9 mouse cellular contexts compared by ENCODE assay signal in the genomic region with DNA sequence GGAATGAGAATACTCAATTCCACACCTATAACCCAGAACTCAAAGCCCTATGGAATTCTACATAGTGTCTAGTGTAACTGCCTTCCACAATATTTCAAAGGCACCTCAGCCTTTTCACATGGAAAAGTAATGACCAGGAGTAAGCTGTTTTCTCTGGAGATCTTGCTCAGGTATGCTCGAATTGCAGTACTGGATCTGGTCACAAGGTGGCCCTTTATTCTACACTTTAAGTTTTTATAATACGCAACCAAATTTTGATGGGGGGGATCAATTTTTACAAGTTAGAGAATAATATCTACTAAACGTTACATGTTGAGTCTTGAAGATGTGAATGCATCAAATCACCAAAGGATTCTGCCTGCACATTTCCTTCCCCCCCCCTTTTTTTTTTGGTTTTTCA. TPM values are rescaled to one million over a fixed set of nuclear protein-coding genes. Genes with fewer than 3 reads are reported as not detected.
A peak's percentile ranks its signal among the peaks of the same experiment; 100 is the strongest.
DNase-seq lines count a peak whose midpoint lies in the region; ATAC-seq lines count a peak whose summit lies in the region.
"Had no signal": no experiment of that assay in that cellular context is flagged by ENCODE, and none has a peak within 500 bp of the region (broad histone marks: within the 10 kb centered on the region; RNA-seq: fewer than 3 reads in every experiment).

No protein-coding gene starts in this region.

- no peak overlapping the region for H3K9ac ChIP-seq in forebrain, embryonic 14.5 days (ENCODE audit: low read length)
- no peak overlapping the region for H3K9ac ChIP-seq in forebrain, embryonic 13.5 days
- H3K9ac ChIP-seq in limb, embryonic 11.5 days (ENCODE audit: low read length), result no peak overlapping the region
- H3K9ac ChIP-seq: limb, embryonic 15.5 days had no signal

- no peaks in the 10 kb centered on the region for H3K27me3 ChIP-seq in forebrain, embryonic 14.5 days (replicated peaks; ENCODE audit: control insufficient read depth, insufficient read depth, low read length)
- H3K27me3 ChIP-seq in forebrain, embryonic 13.5 days, result no peaks in the 10 kb centered on the region
- H3K27me3 ChIP-seq in limb, embryonic 11.5 days (ENCODE audit: control insufficient read depth, insufficient read depth, low read length), result no peaks in the 10 kb centered on the region
- peaks cover 49% of the 10 kb centered on the region for H3K27me3 ChIP-seq in limb, embryonic 10.5 days (ENCODE audit: low read depth, poor library complexity, severe bottlenecking)
- H3K27me3 ChIP-seq: limb, embryonic 15.5 days had no signal

- H3K36me3 ChIP-seq in forebrain, embryonic 14.5 days (ENCODE audit: control insufficient read depth, insufficient read depth, low read length), result no peaks in the 10 kb centered on the region
- H3K36me3 ChIP-seq in forebrain, embryonic 13.5 days (ENCODE audit: poor library complexity, severe bottlenecking), result no peaks in the 10 kb centered on the region
- no peaks in the 10 kb centered on the region for H3K36me3 ChIP-seq in limb, embryonic 11.5 days (ENCODE audit: control insufficient read depth, insufficient read depth, low read length)
- H3K36me3 ChIP-seq in limb, embryonic 10.5 days, result no peaks in the 10 kb centered on the region
- H3K36me3 ChIP-seq: limb, embryonic 15.5 days had no signal

- WGBS in forebrain, embryonic 14.5 days, result 46% methylated on average over 3 of the region's 3 CpGs
- 35% methylated on average over 3 of the region's 3 CpGs for WGBS in forebrain, embryonic 13.5 days
- 58% methylated on average over 3 of the region's 3 CpGs for WGBS in limb, embryonic 11.5 days
- WGBS in limb, embryonic 10.5 days, result 58% methylated on average over 3 of the region's 3 CpGs

- H3K27ac ChIP-seq in forebrain, embryonic 14.5 days (ENCODE audit: low read depth, low read length), result no peak overlapping the region
- H3K27ac ChIP-seq in forebrain, embryonic 13.5 days, result no peak overlapping the region
- no peak overlapping the region for H3K27ac ChIP-seq in limb, embryonic 11.5 days (replicated peaks; ENCODE audit: low read depth, low read length)
- H3K27ac ChIP-seq in limb, embryonic 10.5 days, result no peak overlapping the region
- H3K27ac ChIP-seq: limb, embryonic 15.5 days had no signal

- DNase-seq in forebrain, embryonic 14.5 days (ENCODE audit: low spot score), result peak; percentile 62
- peak; percentile 33 for DNase-seq in limb, embryonic 11.5 days (ENCODE audit: low spot score)
- DNase-seq in limb, embryonic 10.5 days (ENCODE audit: low spot score), result no peak
- peak; percentile 8 for DNase-seq in ES-CJ7 (ENCODE audit: low read depth, low spot score)
- DNase-seq in lung, postnatal 36 days, result peak; percentile 71
- DNase-seq in gastrocnemius, postnatal 25 days, result no peak

- no peak for ATAC-seq in forebrain, embryonic 14.5 days
- ATAC-seq in forebrain, embryonic 13.5 days, result no peak
- ATAC-seq in limb, embryonic 11.5 days (ENCODE audit: insufficient number of reproducible peaks, low FRiP score, low TSS enrichment, low read depth), result no peak
- peak; percentile 72 for ATAC-seq in erythroblast, adult 5-6 weeks (replicated peaks; ENCODE audit: low FRiP score, poor library complexity, severe bottlenecking)

- H3K4me2 ChIP-seq in forebrain, embryonic 14.5 days (ENCODE audit: low read length), result no peak overlapping the region
- H3K4me2 ChIP-seq in forebrain, embryonic 13.5 days, result no peak overlapping the region
- H3K4me2 ChIP-seq in limb, embryonic 11.5 days (ENCODE audit: low read depth, severe bottlenecking), result no peak overlapping the region
- H3K4me2 ChIP-seq: limb, embryonic 15.5 days had no signal

- no peaks in the 10 kb centered on the region for H3K9me3 ChIP-seq in forebrain, embryonic 14.5 days (replicated peaks; ENCODE audit: control insufficient read depth, low read length)
- no peaks in the 10 kb centered on the region for H3K9me3 ChIP-seq in forebrain, embryonic 13.5 days (replicated peaks)
- H3K9me3 ChIP-seq in limb, embryonic 11.5 days (ENCODE audit: control insufficient read depth, low read length), result no peaks in the 10 kb centered on the region
- H3K9me3 ChIP-seq in limb, embryonic 10.5 days (replicated peaks), result no peaks in the 10 kb centered on the region
- H3K9me3 ChIP-seq: limb, embryonic 15.5 days had no signal

- H3K4me1 ChIP-seq in forebrain, embryonic 14.5 days (ENCODE audit: control insufficient read depth, insufficient read depth, low read length), result no peaks in the 10 kb centered on the region
- H3K4me1 ChIP-seq in forebrain, embryonic 13.5 days, result no peaks in the 10 kb centered on the region
- H3K4me1 ChIP-seq in limb, embryonic 11.5 days (ENCODE audit: control insufficient read depth, insufficient read depth, low read length), result no peaks in the 10 kb centered on the region
- H3K4me1 ChIP-seq in limb, embryonic 10.5 days, result no peaks in the 10 kb centered on the region
- H3K4me1 ChIP-seq: limb, embryonic 15.5 days had no signal

- no peak overlapping the region for H3K4me3 ChIP-seq in forebrain, embryonic 14.5 days (ENCODE audit: low read depth, low read length)
- no peak overlapping the region for H3K4me3 ChIP-seq in forebrain, embryonic 13.5 days
- no peak overlapping the region for H3K4me3 ChIP-seq in limb, embryonic 11.5 days (ENCODE audit: low read depth, low read length)
- H3K4me3 ChIP-seq in limb, embryonic 10.5 days, result no peak overlapping the region
- H3K4me3 ChIP-seq: limb, embryonic 15.5 days had no signal

RNA-seq across cellular contexts. Expression of a gene that starts 6.8 kb away (rescaled TPM):
- 368 and 379 TPM in 2 replicates for polyA plus RNA-seq in forebrain, embryonic 14.5 days (2014; fragmentation: Nextera tagmentation; extraction: Ambion mirVana)
- polyA plus RNA-seq in forebrain, embryonic 13.5 days (2015; fragmentation: Nextera tagmentation; extraction: Ambion mirVana), result 385 and 419 TPM in 2 replicates
- polyA plus RNA-seq in limb, embryonic 11.5 days (2014; fragmentation: Nextera tagmentation; extraction: Ambion mirVana), result 714 and 733 TPM in 2 replicates
- polyA plus RNA-seq in limb, embryonic 10.5 days (2016; fragmentation: Nextera tagmentation; extraction: Ambion mirVana), result 496 and 558 TPM in 2 replicates
- total RNA-seq in erythroblast, adult 5-6 weeks (2015; ENCODE audit: low replicate concordance), result 15.6 and 21.3 TPM in 2 replicates
- total RNA-seq in erythroblast, adult 5-6 weeks (2017; ENCODE audit: low replicate concordance), result 32.2 and 49.5 TPM in 2 replicates
- total RNA-seq in gastrocnemius, postnatal 25 days (2021), result 10 to 100 TPM; 30.8 to 36.1 TPM

RNA-seq across cellular contexts. Expression of a gene that starts 22.8 kb away (rescaled TPM):
- 172 and 180 TPM in 2 replicates for polyA plus RNA-seq in forebrain, embryonic 14.5 days (2014; fragmentation: Nextera tagmentation; extraction: Ambion mirVana)
- 177 and 185 TPM in 2 replicates for polyA plus RNA-seq in forebrain, embryonic 13.5 days (2015; fragmentation: Nextera tagmentation; extraction: Ambion mirVana)
- polyA plus RNA-seq in limb, embryonic 11.5 days (2014; fragmentation: Nextera tagmentation; extraction: Ambion mirVana), result 88.1 and 98.7 TPM in 2 replicates
- 100 and 107 TPM in 2 replicates for polyA plus RNA-seq in limb, embryonic 10.5 days (2016; fragmentation: Nextera tagmentation; extraction: Ambion mirVana)
- not detected in 2 replicates for total RNA-seq in erythroblast, adult 5-6 weeks (2015; ENCODE audit: low replicate concordance)
- not detected in 2 replicates for total RNA-seq in erythroblast, adult 5-6 weeks (2017; ENCODE audit: low replicate concordance)
- total RNA-seq in gastrocnemius, postnatal 25 days (2021), result 10 to 100 TPM in 1 of 2 experiments, 1 to 10 TPM in 1; 9.9 to 26.7 TPM

RNA-seq across cellular contexts. Expression of a gene that starts 23.5 kb away (rescaled TPM):
- polyA plus RNA-seq in forebrain, embryonic 14.5 days (2014; fragmentation: Nextera tagmentation; extraction: Ambion mirVana), result 1.9 and 2.2 TPM in 2 replicates
- 1.3 and 1.5 TPM in 2 replicates for polyA plus RNA-seq in forebrain, embryonic 13.5 days (2015; fragmentation: Nextera tagmentation; extraction: Ambion mirVana)
- 1.2 and 1.8 TPM in 2 replicates for polyA plus RNA-seq in limb, embryonic 11.5 days (2014; fragmentation: Nextera tagmentation; extraction: Ambion mirVana)
- 0.44 and 0.64 TPM in 2 replicates for polyA plus RNA-seq in limb, embryonic 10.5 days (2016; fragmentation: Nextera tagmentation; extraction: Ambion mirVana)
- not detected in 2 replicates for total RNA-seq in erythroblast, adult 5-6 weeks (2015; ENCODE audit: low replicate concordance)
- total RNA-seq in erythroblast, adult 5-6 weeks (2017; ENCODE audit: low replicate concordance), result not detected in 2 replicates
- total RNA-seq in gastrocnemius, postnatal 25 days (2021), result 10 to 100 TPM; 65.8 to 81.0 TPM

RNA-seq across cellular contexts. Expression of a gene that starts 31.9 kb away (rescaled TPM):
- polyA plus RNA-seq in forebrain, embryonic 14.5 days (2014; fragmentation: Nextera tagmentation; extraction: Ambion mirVana), result 693 and 746 TPM in 2 replicates
- 649 and 658 TPM in 2 replicates for polyA plus RNA-seq in forebrain, embryonic 13.5 days (2015; fragmentation: Nextera tagmentation; extraction: Ambion mirVana)
- polyA plus RNA-seq in limb, embryonic 11.5 days (2014; fragmentation: Nextera tagmentation; extraction: Ambion mirVana), result 681 and 702 TPM in 2 replicates
- polyA plus RNA-seq in limb, embryonic 10.5 days (2016; fragmentation: Nextera tagmentation; extraction: Ambion mirVana), result 633 and 675 TPM in 2 replicates
- total RNA-seq in erythroblast, adult 5-6 weeks (2015; ENCODE audit: low replicate concordance), result 25.1 and 47.8 TPM in 2 replicates
- total RNA-seq in erythroblast, adult 5-6 weeks (2017; ENCODE audit: low replicate concordance), result 16.9 and 24.5 TPM in 2 replicates
- 1 to 10 TPM; 3.1 to 4.8 TPM for total RNA-seq in gastrocnemius, postnatal 25 days (2021)

RNA-seq across cellular contexts. Expression of a gene that starts 34.4 kb away (rescaled TPM):
- 7.2 and 8.1 TPM in 2 replicates for polyA plus RNA-seq in forebrain, embryonic 14.5 days (2014; fragmentation: Nextera tagmentation; extraction: Ambion mirVana)
- polyA plus RNA-seq in forebrain, embryonic 13.5 days (2015; fragmentation: Nextera tagmentation; extraction: Ambion mirVana), result 11.0 and 13.0 TPM in 2 replicates
- 1.8 and 1.9 TPM in 2 replicates for polyA plus RNA-seq in limb, embryonic 11.5 days (2014; fragmentation: Nextera tagmentation; extraction: Ambion mirVana)
- 3.2 and 4.7 TPM in 2 replicates for polyA plus RNA-seq in limb, embryonic 10.5 days (2016; fragmentation: Nextera tagmentation; extraction: Ambion mirVana)
- total RNA-seq in erythroblast, adult 5-6 weeks (2015; ENCODE audit: low replicate concordance), result not detected in 2 replicates
- not detected in 2 replicates for total RNA-seq in erythroblast, adult 5-6 weeks (2017; ENCODE audit: low replicate concordance)
- 10 to 100 TPM; 27.5 to 46.6 TPM for total RNA-seq in gastrocnemius, postnatal 25 days (2021)

Comparison
In these comparisons a context has a peak if more than half of its experiments do, and no peak if none do; other contexts are left out.
1. DNase-seq: peak in forebrain, embryonic 14.5 days (single experiment), limb, embryonic 11.5 days (single experiment), ES-CJ7 (single experiment) and lung, postnatal 36 days (single experiment); none in limb, embryonic 10.5 days (single experiment) and gastrocnemius, postnatal 25 days (single experiment).